Mouse (Mus musculus): ENCODE results near the gene Thsd7b.

Thsd7b gene

DNA sequence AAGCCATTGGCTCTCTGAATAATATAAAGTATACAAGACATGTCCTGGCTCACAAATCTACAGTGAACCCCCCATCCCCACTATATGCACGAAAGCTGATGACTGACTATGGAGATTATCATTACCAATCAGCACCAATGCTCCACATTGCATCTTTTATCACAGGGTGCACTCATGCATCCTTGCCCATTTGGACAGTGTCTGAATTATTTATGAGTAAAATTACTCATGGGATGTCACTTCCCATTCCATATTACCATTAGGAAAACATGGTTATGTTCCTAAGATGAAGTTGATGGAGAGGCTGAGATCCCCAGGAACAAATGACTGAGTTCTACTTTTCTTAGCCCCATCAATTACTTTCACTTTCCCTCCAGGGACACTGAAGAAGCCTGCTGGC lies 220.8 kb downstream of the Thsd7b start:
- ChIA-PET CTCF (no interaction called here), POLR2A (no interaction called here)

- POLR2A ChIA-PET: no interaction called here
These were observed 228.6 kb downstream of the Thsd7b start for GRCm38 (mm10) chr1:129501707-129502106.

DNA sequence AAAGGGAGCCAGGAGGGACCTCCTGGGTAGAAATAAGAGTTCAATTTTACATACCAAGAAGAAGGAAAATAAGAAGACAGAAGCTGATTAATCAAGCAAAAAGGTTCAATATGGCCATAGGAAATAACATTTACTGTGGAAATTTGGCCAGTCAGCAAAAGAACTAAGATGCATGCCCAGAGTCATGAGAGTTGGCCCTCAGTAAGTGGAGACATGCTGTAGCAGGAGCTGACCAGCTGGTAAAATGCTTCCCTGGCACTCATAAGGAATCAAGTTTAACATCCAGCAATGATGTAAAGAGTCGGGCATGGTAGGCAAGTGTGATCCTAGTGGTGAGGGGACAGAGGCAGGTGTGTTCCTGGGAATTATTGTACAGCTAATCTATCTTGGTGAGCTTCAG lies 243.3 kb downstream of the Thsd7b start:
- CTCF ChIA-PET: no interaction called here
- POLR2A ChIA-PET: no interaction called here

More at GRCm38 (mm10) chr1:129501707-129502106, 228.6 kb downstream of the Thsd7b start:
- CTCF ChIA-PET: no interaction called here

DNA sequence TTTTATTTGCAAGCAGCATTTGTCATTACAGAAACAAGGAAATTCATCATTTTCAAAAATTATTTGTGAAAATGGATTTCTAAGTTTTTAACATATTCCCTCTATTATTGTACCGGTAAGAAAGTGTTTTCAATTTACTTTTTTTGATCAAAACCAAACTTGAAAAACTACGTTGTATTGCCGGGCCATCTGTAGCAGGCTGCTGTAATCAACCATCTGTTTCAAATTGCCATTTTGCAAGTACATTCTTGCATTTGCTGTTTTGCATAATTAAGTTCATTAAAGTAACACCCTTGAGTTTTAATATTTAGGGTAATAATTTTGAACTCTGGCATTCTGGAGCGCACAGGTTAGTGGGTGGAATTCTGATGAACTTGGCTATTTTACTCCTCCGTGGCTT lies 246.6 kb downstream of the Thsd7b start:
- POLR2A ChIA-PET: no interaction called here
- CTCF ChIA-PET: no interaction called here

- ChIA-PET POLR2A (interaction anchor here in 1 of 4 experiments (0.6 kb wide), 1 partner anchor 1168 kb away, joined by 6 read pairs; no protein-coding TSS in a partner anchor), CTCF (no interaction called here)
These were observed 253.9 kb downstream of the Thsd7b start for GRCm38 (mm10) chr1:129526967-129527366.

- POLR2A ChIA-PET: no interaction called here
- CTCF ChIA-PET: no interaction called here
These were observed 259.1 kb downstream of the Thsd7b start for GRCm38 (mm10) chr1:129532206-129532605.

DNA sequence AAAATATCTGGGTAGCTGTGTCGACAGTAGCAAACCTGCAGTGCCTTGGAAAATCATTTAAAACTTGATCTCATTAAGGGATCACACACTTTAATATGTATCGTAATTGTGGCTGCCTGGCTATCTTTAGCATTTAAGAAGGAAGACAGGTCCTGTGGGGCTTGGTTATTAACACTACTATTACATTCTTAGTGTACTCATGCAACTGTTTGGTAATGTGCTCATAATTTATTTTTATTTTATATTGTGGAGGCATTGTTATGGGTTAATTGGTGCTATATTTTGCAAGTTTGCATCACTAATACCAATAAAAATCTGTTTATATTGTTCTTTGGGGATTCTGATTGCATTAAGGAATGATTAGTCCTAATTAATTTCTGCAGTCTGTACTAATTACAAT lies 265.4 kb downstream of the Thsd7b start:
- CTCF ChIA-PET: no interaction called here

GRCm38 (mm10) chr1:129538970-129539369 lies 265.9 kb downstream of the Thsd7b start:
- ChIA-PET POLR2A (no interaction called here), CTCF (no interaction called here)

More for the DNA sequence above, 265.4 kb downstream of the Thsd7b start:
- POLR2A ChIA-PET: no interaction called here

- ChIA-PET CTCF (no interaction called here), POLR2A (no interaction called here)
These were observed 267.6 kb downstream of the Thsd7b start for GRCm38 (mm10) chr1:129540751-129541150.

- POLR2A ChIA-PET: no interaction called here
- CTCF ChIA-PET: no interaction called here
These were observed 269.6 kb downstream of the Thsd7b start for GRCm38 (mm10) chr1:129542563-129543146.

DNA sequence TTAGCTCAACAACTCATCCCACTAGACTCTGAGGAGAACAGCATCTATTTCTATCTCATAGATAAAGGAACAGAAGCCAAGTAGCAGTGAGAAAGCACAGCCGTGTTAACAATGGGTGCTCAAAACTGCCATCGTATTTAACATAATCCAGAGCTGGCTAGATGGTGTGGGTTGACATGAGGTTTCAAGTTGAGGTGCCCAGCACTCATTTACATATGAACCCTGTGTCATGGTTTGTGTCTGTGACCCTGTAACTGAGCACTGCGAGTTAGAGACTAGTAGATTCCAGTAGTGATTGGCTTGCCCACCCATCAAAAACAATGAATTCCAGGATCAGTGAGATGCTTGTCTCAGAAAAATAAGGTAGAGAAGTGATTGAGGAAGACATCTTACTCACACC lies 270.1 kb downstream of the Thsd7b start:
- ChIA-PET POLR2A (no interaction called here), CTCF (no interaction called here)

DNA sequence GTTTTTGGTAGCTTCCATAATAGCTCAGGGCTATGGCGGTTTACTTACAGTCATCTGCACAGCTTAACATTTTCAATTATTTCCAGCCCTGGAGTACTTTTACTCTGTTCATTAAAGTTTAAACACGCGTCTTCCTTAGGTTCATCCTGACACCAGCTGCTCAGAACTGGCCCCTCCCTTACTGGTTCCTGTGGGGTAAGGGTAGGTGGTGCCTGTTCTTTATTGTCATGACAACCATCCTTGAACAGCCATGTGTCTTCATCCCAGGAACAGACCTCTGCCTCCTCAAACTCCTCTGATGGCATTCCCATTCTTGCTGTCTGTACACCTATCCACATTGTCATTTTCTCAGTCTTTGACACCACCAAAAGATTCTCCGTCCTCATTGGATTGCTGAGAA lies 285.0 kb downstream of the Thsd7b start:
- POLR2A ChIA-PET: no interaction called here

GRCm38 (mm10) chr1:129559137-129559536 lies 286.0 kb downstream of the Thsd7b start:
- ChIA-PET POLR2A (no interaction called here), CTCF (no interaction called here)

More for the DNA sequence above, 285.0 kb downstream of the Thsd7b start:
- CTCF ChIA-PET: no interaction called here

DNA sequence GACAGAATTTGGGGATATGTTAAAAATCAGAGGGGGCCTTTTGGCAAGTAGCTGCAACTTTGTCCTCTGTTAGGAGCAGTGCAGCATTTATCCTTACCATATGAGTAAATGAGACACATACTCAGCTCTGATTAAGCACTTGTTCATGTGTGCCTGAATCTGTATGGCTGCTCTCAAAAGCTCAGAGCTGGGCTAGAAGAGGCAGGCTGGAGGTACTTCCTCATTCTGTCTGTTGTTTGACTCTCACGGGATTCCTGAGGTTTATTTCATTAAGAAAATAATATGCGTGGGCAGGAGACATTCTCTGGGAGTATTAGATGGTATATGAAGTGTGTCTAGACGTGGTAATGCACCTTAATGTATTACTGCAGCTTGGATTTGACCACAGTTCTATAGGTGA lies 286.7 kb downstream of the Thsd7b start:
- POLR2A ChIA-PET: no interaction called here
- CTCF ChIA-PET: no interaction called here

GRCm38 (mm10) chr1:129562707-129563106 lies 289.6 kb downstream of the Thsd7b start:
- ChIA-PET CTCF (no interaction called here), POLR2A (no interaction called here)

GRCm38 (mm10) chr1:129570522-129570921 lies 297.4 kb downstream of the Thsd7b start:
- CTCF ChIA-PET: no interaction called here

GRCm38 (mm10) chr1:129579955-129580354 lies 306.9 kb downstream of the Thsd7b start:
- CTCF ChIA-PET: no interaction called here
- POLR2A ChIA-PET: no interaction called here

More at GRCm38 (mm10) chr1:129570522-129570921, 297.4 kb downstream of the Thsd7b start:
- POLR2A ChIA-PET: no interaction called here

GRCm38 (mm10) chr1:129586635-129587034 lies 313.5 kb downstream of the Thsd7b start:
- CTCF ChIA-PET: no interaction called here
- POLR2A ChIA-PET: no interaction called here

GRCm38 (mm10) chr1:129589366-129590002 lies 316.4 kb downstream of the Thsd7b start:
- POLR2A ChIA-PET: no interaction called here
- CTCF ChIA-PET: no interaction called here

DNA sequence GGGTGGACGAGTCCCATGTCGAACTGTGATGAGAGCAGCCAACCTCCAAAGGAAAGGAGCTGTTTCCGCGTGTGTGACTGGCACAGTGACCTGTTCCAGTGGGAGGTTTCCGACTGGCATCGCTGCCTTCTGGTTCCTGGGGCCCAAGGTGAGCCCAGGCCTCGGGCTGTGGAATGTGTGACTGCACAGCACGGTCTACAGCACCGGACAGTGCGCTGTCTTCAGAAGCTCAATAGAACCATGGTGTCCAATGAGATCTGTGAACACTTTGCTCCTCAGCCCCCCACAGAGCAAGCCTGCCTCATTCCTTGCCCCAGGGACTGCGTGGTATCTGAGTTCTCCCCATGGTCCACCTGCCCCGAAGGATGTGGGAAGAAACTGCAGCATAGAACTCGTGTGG lies 322.3 kb downstream of the Thsd7b start:
- POLR2A ChIA-PET: no interaction called here
- CTCF ChIA-PET: no interaction called here

DNA sequence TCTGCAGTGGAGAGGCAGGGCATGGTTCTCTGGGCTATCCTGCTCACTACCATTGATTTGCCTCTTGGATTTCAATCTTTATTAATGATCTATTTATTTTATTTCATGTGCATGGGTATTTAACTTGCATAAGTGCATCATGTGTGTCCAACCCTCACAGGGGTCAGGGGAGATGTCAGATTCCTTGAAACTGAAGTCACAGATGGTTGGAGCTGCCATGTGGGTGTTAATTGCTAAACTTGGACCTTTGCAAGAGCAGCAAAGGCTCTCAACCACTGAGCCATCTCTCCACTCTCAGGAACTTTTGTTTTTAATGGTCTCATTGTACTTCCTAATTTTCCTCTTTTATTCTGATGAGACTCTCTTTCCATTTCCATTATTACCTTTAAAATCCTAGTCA lies 327.8 kb downstream of the Thsd7b start:
- CTCF ChIA-PET: no interaction called here
- POLR2A ChIA-PET: no interaction called here

DNA sequence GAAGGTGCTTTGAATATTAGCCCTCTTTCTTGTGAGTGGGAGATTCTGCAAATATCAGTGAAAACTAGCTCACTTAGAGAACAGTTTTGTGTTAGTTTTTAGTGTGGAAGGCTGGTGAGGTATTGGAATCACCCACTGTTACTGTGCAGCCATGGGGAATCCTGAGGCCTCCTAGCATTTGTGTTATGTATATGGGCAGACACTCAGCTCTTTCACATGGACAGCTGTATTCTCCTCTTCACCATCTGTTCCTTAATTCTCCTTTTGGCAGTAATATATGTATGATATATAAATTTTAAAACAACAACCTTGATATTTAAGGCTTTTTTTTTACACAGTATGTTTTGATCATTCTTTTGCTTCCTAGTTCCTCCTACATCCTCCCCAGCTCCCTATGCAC lies 329.2 kb downstream of the Thsd7b start:
- ChIA-PET CTCF (no interaction called here), POLR2A (no interaction called here)
